Mouse (Mus musculus) cortical plate, adult 2 months (tissue): ENCODE results near the gene Itih5.

Experiments used
- CTCF ChIP-seq: fragments of 200-500 bp; IDR thresholded peaks from 2 replicates; pipeline ENCODE4 v1.5.1; 2011; ENCODE audit warnings: mild to moderate bottlenecking, control low read depth, low read length; ENCODE audit not compliant: insufficient read depth; ENCODE audit errors: extremely low read depth
- POLR2A ChIP-seq: fragments of 200-500 bp; IDR thresholded peaks from 2 replicates; pipeline ENCODE4 v1.6.1; 2011; ENCODE audit warnings: mild to moderate bottlenecking, low read length, control low read depth; ENCODE audit not compliant: insufficient read depth; ENCODE audit errors: extremely low read depth

DNA sequence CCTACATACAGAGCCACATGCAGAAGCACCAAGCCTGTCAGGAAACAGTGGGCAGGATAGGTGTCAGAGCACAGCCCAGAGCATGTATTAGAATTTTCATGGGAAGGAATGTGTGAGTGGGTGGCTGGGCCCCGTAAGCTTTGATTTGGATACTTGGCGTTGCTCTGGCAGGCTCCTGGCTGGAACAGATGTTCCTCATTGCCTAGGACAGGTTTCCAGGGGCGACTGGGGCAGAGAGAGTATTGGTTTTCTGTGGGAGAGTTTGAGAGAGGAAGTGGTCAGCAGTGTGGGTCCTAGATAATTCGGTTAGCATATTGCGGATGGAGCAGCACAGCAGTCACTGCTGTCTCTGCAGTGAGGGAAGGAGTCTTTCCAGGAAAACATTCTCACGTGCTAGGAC lies 13.3 kb downstream of the Itih5 start:
- TF ChIP-seq CTCF, result no peak
- TF ChIP-seq POLR2A, result no peak
